Mouse (Mus musculus): ENCODE measurements around the gene Gm49320.
"Not testable (repeated sequence)": the region's sequence is repeated elsewhere in the genome, so short reads cannot be mapped to it uniquely, and the experiment has no call there.

The Gm49320 gene

DNA sequence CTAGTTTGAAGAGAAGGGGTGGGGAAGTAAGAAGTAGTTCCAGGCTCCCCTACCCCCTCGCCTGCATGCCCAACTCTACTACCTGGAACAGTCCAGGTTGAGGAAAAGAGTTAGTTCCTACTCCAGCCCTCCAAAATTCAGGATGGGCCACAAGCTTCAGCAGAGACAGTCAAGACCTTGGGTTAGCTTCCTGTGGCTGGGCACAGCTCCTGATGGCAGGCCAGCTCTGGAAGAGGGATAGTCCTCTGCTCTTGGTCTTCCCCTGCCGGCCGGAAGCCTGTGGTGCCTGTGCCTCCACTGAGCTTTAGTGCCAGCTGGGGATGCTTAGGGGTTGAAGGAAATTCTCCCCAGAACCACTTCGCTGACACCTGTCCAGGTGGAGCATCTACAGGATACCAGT, 12.3 kb upstream of the Gm49320 start:
- no peak for DNase-seq (ENCODE audit: inconsistent age in 2 of 2, low spot score in 1 of 2)

- peak; percentile 85 to 93 for DNase-seq (ENCODE audit: inconsistent age in 2 of 2, low spot score in 1 of 2)
Observed at GRCm38 (mm10) chr8:4226739-4227347, 11.8 kb upstream of the Gm49320 start, which contains the start of gene Lrrc8e. Gene Lrrc8e, plus strand, starts transcription at chr8:4226827.

DNA sequence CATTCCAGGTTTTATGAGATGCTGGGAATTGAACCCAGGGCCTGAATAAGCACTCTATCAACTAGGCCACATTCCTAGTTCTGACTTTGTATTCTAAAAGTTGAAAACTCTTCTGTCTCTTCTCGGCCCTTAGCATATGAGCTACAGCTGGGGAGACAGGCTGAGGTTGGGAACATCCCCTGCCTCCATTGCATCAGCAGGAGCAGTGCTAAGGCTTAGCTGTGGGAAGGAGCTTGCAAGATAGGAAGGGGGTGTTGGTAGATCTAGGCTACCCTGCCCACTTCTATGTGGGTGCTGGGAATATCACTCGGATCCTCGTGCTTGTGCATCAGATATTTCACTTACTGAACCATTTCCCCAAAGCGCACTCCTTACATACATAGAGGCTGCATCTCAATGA, 10.7 kb upstream of the Gm49320 start:
- DNase-seq (ENCODE audit: inconsistent age in 2 of 2, low spot score in 1 of 2): peak in 1 of 2 experiments; percentile 56

DNA sequence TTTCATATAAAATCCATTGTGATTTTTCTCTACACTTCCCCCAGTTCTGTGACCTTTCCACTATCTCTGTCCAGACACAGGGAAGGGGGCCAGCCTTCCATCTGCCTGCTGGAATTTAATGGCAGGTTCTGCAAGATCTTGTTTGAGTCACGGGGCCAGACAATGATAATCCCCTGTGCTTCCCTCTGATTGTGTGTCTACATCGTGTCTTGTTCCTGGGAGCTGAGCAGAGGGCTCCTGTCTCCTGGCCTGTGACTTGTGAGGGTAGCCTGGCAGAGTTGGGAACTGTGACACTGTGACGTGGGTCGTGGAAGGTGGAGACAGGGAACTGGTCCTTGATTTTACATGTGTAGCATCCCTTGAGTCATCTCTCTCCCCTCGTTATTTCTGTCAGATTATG, 8.9 kb upstream of the Gm49320 start:
- DNase-seq (ENCODE audit: inconsistent age in 2 of 2, low spot score in 1 of 2): peak; percentile 29 to 66

DNA sequence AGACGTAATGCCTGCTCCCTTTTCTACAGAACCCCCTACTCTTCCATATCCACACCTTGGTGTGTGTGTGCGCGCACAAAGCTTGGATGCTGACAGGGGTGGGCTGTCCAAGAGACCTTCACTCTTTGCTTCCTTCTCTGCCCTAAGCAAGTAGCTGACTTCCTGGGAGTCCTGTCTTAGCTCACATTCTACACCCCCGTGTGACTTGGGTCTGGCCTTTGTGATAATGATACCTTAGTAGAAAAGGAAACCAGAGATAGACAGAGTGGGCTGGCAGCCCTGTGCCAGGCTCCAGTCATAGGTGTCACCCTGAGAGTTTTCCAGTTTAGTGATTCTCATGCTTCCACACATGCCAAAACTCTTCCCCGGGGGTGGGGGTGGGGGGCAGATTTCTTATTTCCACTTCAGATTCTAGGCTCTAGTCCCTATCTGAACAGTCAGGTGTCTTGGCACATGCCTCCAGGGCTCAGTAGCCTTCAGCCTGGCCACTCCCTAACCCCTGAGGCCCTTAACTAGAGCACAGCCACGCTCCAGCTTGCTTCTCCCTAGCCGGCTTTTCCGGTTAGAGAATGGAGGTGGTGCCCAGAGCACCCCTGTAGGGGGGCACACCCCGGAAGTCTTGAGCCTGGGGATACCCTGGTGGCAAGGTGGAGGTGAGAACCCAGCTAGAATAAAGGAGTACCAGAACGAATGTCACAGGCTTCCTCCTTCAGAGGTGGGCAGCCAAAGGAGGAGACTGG, 7.9 kb upstream of the Gm49320 start:
- peak; percentile 18 to 67 for DNase-seq (ENCODE audit: inconsistent age in 2 of 2, low spot score in 1 of 2)

DNA sequence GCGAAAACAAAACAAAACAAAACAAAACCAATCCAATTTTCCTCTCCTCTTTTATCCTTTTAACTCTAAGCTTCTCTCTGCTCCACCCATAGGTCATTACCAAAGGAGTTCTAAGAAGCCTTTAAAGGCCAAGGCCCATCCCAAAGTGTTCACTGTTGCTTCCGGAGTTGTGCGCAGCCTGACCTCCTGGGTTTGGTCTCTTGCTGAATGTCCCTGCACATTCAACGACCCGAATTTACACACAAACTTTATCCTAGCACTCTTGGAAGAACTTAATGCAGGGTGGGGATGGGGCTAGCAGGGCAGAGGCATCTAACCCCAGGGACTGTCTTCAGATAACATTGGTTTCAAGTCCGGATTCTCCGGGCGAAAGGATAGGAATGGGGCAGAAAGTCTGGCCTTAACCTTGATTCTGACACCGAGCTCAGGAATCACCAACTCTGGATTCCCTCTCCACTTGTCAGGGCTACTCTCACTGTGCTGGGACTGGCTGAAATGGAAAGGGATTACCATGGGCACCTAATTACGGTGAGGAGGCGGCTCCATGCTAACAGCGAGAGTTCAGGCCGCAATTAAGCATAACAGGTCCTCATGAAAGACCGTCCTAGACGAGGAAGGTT, 741 bp upstream of the Gm49320 start:
- DNase-seq (ENCODE audit: inconsistent age in 2 of 2, low spot score in 1 of 2): peak; percentile 80 to 95

- DNase-seq (ENCODE audit: inconsistent age in 2 of 2, low spot score in 1 of 2): no peak
Observed at GRCm38 (mm10) chr8:4239193-4239890, 677 bp downstream of the Gm49320 start.

GRCm38 (mm10) chr8:4245061-4245460, 6.4 kb downstream of the Gm49320 start:
- DNase-seq (ENCODE audit: inconsistent age in 2 of 2, low spot score in 1 of 2): no peak

DNA sequence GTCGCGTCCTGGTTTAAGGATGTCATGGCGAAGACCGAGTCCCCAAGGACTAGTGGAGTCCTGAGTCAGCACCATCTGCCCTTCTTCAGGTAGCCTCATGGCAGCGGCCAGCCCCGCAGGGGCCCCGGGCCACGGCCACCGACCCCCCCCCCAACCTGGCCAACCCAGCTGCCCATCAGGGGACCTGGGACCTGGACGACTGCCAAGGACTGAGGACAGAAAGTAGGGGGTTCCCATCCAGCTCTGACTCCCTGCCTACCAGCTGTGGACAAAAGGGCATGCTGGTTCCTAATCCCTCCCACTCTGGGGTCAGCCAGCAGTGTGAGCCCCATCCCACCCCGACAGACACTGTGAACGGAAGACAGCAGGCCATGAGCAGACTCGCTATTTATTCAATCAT, 7.1 kb downstream of the Gm49320 start:
- DNase-seq (ENCODE audit: inconsistent age in 2 of 2, low spot score in 1 of 2): peak in 1 of 2 experiments; percentile 35

GRCm38 (mm10) chr8:4247241-4247640, 8.6 kb downstream of the Gm49320 start:
- peak in 1 of 2 experiments; percentile 52 for DNase-seq (ENCODE audit: inconsistent age in 2 of 2, low spot score in 1 of 2)

- peak; percentile 57 to 73 for DNase-seq (ENCODE audit: inconsistent age in 2 of 2, low spot score in 1 of 2)
Observed at GRCm38 (mm10) chr8:4247951-4248540, 9.4 kb downstream of the Gm49320 start, which contains the start of gene Tgfbr3l. Gene Tgfbr3l, plus strand, starts transcription at chr8:4248214.

DNA sequence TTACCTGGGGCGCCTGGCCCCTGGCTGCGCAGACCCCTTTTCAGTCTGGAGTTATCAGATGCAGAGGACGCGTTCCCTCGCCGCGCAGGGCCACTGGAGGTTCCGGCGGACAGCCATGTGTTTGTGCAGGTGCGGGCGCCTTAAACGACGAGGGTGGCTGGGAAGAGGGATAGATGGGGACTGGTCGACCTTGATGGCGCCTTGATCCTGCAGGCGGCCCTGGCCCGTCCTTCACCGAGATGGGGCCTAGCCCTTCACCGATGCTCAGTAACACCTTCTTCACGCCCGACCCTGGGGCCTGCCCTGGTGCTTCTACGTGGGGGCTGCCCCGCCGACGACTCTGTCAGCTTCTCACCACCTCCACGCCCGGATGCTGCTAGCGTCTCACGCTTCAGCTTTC, 10.5 kb downstream of the Gm49320 start:
- peak; percentile 68 to 88 for DNase-seq (ENCODE audit: inconsistent age in 2 of 2, low spot score in 1 of 2)

- peak; percentile 87 to 95 for DNase-seq (ENCODE audit: inconsistent age in 2 of 2, low spot score in 1 of 2)
Observed at GRCm38 (mm10) chr8:4250306-4250970, 11.8 kb downstream of the Gm49320 start.

GRCm38 (mm10) chr8:4252116-4252760, 13.6 kb downstream of the Gm49320 start:
- DNase-seq (ENCODE audit: inconsistent age in 2 of 2, low spot score in 1 of 2): peak in 1 of 2 experiments; percentile 73

DNA sequence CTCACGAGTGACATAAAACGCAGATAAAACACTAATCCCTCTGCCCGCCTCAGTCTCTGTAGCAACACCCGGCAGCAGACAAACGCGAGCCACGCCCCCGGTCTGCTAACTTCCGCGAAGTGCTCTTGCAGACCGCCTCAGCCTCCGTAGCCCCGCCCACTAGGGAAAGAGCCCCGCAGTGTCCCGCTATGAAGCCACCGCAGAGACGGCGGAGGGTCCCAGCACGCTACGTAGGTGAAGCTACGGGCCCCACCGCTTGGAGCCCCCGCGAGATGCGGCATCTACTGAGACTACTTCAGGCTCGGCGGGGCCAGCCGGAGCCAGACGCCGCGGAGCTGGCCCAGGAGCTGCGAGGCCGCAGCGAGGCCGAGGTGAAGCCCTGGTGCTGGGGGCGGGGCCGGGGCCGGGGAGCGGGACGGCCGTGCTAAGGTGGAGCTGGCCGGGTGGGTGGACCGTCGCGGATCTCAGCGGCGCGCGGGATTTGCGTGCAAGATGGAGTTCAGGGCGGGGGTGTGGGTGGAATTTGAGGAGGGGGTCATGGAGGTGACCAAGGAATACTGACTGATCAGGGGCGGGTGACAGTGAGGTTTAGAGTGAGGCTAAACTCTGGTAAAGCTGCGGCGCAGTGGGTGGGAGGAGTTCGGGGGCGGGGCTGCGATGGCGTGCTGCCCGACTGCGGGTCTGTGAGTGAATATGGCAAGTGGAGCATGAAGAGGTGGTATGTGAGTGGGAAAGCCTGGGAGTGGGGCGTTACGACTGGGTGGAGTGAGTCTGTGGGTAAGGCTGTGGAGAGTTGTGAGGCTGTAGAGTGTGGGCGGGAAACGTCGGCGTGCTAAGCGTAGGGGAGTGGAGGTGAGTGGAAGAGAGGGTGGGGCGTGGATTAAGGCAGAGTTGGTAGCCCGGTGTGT, 14.5 kb downstream of the Gm49320 start, which contains the start of gene Snapc2:
Gene Snapc2, plus strand, starts transcription at position 147 of the 908 bp plus-strand sequence.
- peak; percentile 97 to 99 for DNase-seq (ENCODE audit: inconsistent age in 2 of 2, low spot score in 1 of 2)

DNA sequence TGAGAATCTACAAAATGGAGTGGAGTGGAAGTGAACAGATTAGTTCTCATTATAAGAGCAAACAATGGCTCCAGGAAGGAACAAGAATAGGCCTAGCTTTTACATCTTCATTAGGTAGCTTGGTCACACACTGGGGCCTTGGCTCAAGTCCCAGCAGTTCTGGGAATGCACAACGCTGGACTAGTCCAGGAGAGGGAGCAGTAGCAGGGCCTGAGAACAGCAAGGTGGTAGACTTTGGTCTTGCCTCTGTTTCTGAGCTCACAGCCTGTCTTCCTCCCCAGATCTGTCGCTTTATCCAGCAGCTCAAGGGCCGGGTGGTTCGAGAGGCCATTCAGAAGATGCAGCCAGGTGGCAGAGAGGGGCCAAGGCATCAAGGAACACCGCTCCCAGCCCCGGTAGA, 15.3 kb downstream of the Gm49320 start:
- DNase-seq (ENCODE audit: inconsistent age in 2 of 2, low spot score in 1 of 2): peak; percentile 62 to 87

- not testable (repeated sequence) for DNase-seq (ENCODE audit: inconsistent age in 2 of 2, low spot score in 1 of 2)
Observed at GRCm38 (mm10) chr8:4255471-4255870, 16.8 kb downstream of the Gm49320 start.

DNA sequence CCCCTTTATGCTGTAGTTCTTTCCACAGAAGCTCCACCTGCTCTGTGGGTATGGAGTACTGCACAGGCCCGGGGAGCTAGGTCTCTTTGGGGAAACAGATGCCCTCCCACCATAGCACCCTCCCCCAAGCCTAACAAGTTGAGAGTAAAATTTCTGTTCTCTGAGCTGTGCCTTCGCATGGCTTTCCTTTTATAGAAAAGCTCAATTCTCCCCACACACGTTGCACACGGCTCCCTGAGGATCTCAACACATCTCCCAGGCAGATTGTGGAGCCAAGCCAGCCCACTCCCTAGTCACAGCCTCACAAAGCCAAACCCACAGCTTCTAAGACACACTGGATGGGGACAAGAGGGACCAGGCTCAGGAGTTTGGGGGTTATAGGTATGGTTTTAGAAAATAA, 18.2 kb downstream of the Gm49320 start:
- DNase-seq (ENCODE audit: inconsistent age in 2 of 2, low spot score in 1 of 2): no peak

- no peak for DNase-seq (ENCODE audit: inconsistent age in 2 of 2, low spot score in 1 of 2)
Observed at GRCm38 (mm10) chr8:4257350-4257749, 18.7 kb downstream of the Gm49320 start.

Data from adrenal gland, adult (tissue).